Mouse (Mus musculus) mammary gland, adult 2 months (tissue): Measurements from ENCODE around the gene Gm7075. TPM values are rescaled to one million over a fixed set of nuclear protein-coding genes. Genes with fewer than 3 reads are reported as not detected.

Experiments used
- polyA plus RNA-seq: library from polyadenylated mRNA; depleted of rRNA; stranded (reverse); fragments of >200 nt; gene quantifications from 2 replicates; pipeline ENCODE4 v1.2.3, GENCODE M21; 2012; ENCODE audit warnings: low replicate concordance; rRNA removed

Gm7075 gene
- not detected in 2 replicates for polyA plus RNA-seq

GRCm38 (mm10) chr10:63421739-63422735 lies at the start of gene Gm7075:
Gene Gm7075 (minus strand): TSS chr10:63421789.

GRCm38 (mm10) chr10:63429785-63430305 lies 8.3 kb upstream of the Gm7075 start, which contains the start of gene Ctnna3:
Gene Ctnna3 (plus strand): TSS chr10:63430098.

GRCm38 (mm10) chr10:63382372-63383279 lies 39.0 kb downstream of the Gm7075 start, which contains the start of gene Dnajc12:
Gene Dnajc12 (plus strand): TSS chr10:63382443.

GRCm38 (mm10) chr10:63381498-63382280 lies 39.9 kb downstream of the Gm7075 start, which contains the start of gene Sirt1:
Gene Sirt1 (minus strand): TSS chr10:63381704.

Other genes starting within 250 kb of the Gm7075 start
- 11.2 TPM in 1 of 2 replicates, not detected in the other for gene Mypn, start 217.8 kb downstream of the Gm7075 start, polyA plus RNA-seq
- 14.3 and 22.2 TPM in 2 replicates for gene Herc4, start 178.0 kb downstream of the Gm7075 start, polyA plus RNA-seq
- 2.4 and 3.0 TPM in 2 replicates for gene Sirt1, start 40.1 kb downstream of the Gm7075 start, polyA plus RNA-seq
- gene Dnajc12, start 39.3 kb downstream of the Gm7075 start, polyA plus RNA-seq: 1.6 and 3.0 TPM in 2 replicates
- gene Ctnna3, start 8.3 kb upstream of the Gm7075 start, polyA plus RNA-seq: 0.05 and 0.69 TPM in 2 replicates